In genomic region chr6:85500416-85500815, GRCm38 (mm10) we compare ENCODE assay signal across 11 mouse cellular contexts. TPM values are rescaled to one million over a fixed set of nuclear protein-coding genes. Genes with fewer than 3 reads are reported as not detected.
"Had no signal": no experiment of that assay in that cellular context is flagged by ENCODE, and none has a peak within 500 bp of the region (broad histone marks: within the 10 kb centered on the region; RNA-seq: fewer than 3 reads in every experiment).

No protein-coding gene starts in this region.

- DNase-seq: kidney, adult 9 months; kidney, postnatal 14 days; kidney, postnatal 4 days; layer of hippocampus, postnatal 36 days; left cerebral cortex, postnatal 4 days; liver, postnatal 0 days; lung, embryonic 14.5 days; thymus, adult 2 months; thymus, postnatal 14 days; thymus, postnatal 4 days had no signal

RNA-seq across cellular contexts. Expression of gene Fbxo41, which starts 2.4 kb away (rescaled TPM):
- total RNA-seq: megakaryocyte, adult 5-6 weeks had no signal

RNA-seq across cellular contexts. Expression of gene Egr4, which starts 13.0 kb away (rescaled TPM):
- total RNA-seq: megakaryocyte, adult 5-6 weeks had no signal
